Mouse (Mus musculus): ENCODE measurements around the gene Il21r. TPM values are rescaled to one million over a fixed set of nuclear protein-coding genes. Genes with fewer than 3 reads are reported as not detected.

The Il21r gene
- polyA plus RNA-seq, 1 experiment from 2014 or later = 0.61 TPM

GRCm38 (mm10) chr7:125576982-125577381 lies 26.2 kb upstream of the Il21r start:
- Histone ChIP-seq H3K27me3 (no peaks in the 10 kb centered on the region), H3K9me3 (no peaks in the 10 kb centered on the region), H3K36me3 (0 out of 2 replicates have a peak, but pooled peaks cover 6% of the 10 kb centered on the region), H3K4me2 (no peak overlapping the region), H3K9ac (no peak overlapping the region), H3K4me3 (no peak overlapping the region), H3K4me1 (peaks cover 29% of the 10 kb centered on the region), H3K27ac (no peak overlapping the region)
- ATAC-seq (ENCODE audit: insufficient number of reproducible peaks, low FRiP score, low TSS enrichment, low read depth) = no peak
- 62% methylated on average over 7 of the region's 7 CpGs for WGBS

- Histone ChIP-seq H3K36me3 (0 out of 2 replicates have a peak, but pooled peaks cover 6% of the 10 kb centered on the region), H3K27ac (no peak overlapping the region; the same call in 1 of the 2 replicates), H3K4me1 (peaks cover 29% of the 10 kb centered on the region), H3K4me3 (no peak overlapping the region), H3K4me2 (no peak overlapping the region), H3K9ac (no peak overlapping the region), H3K9me3 (no peaks in the 10 kb centered on the region), H3K27me3 (no peaks in the 10 kb centered on the region)
- no peak for ATAC-seq (ENCODE audit: insufficient number of reproducible peaks, low FRiP score, low TSS enrichment, low read depth)
- 83% methylated on average over 11 of the region's 11 CpGs for WGBS
These were observed 25.6 kb upstream of the Il21r start for GRCm38 (mm10) chr7:125577486-125578088.

DNA sequence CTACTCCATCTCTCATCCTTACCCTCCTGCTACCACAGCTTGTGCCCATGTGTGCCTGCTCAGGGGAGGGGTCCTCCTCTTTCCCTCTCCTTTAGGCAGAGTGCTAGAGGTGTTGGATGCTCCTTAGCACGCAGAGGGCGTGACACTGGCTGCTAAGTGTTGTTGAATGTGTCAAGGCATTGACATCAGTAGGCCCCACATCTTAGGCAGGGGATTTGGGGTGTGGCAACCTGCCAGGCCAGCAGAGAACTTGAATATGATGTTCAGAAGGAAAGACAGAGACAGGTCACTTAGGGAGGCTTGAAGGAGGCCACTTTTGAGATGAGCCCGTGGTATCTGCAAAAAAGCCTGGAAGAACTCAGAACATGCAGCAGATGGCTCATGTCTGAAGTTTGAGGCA lies 25.1 kb upstream of the Il21r start:
- WGBS = 69% methylated on average over 3 of the region's 3 CpGs
- Histone ChIP-seq H3K4me1 (peaks cover 29% of the 10 kb centered on the region), H3K4me3 (no peak overlapping the region), H3K27me3 (no peaks in the 10 kb centered on the region), H3K9ac (no peak overlapping the region), H3K27ac (no peak overlapping the region; the same call in 1 of the 2 replicates), H3K36me3 (0 out of 2 replicates have a peak, but pooled peaks cover 6% of the 10 kb centered on the region), H3K9me3 (no peaks in the 10 kb centered on the region), H3K4me2 (no peak overlapping the region)
- no peak for ATAC-seq (ENCODE audit: insufficient number of reproducible peaks, low FRiP score, low TSS enrichment, low read depth)

- no peak overlapping the region for H3K4me3 ChIP-seq
- ATAC-seq (ENCODE audit: insufficient number of reproducible peaks, low FRiP score, low TSS enrichment, low read depth) = no peak
- no peaks in the 10 kb centered on the region for H3K9me3 ChIP-seq
- H3K9ac ChIP-seq = no peak overlapping the region
- WGBS = 73% methylated on average over 9 of the region's 9 CpGs
- no peak overlapping the region for H3K27ac ChIP-seq
- no peak overlapping the region for H3K4me2 ChIP-seq
- H3K36me3 ChIP-seq = 0 out of 2 replicates have a peak, but pooled peaks cover 2% of the 10 kb centered on the region
- H3K27me3 ChIP-seq = no peaks in the 10 kb centered on the region
- peaks cover 29% of the 10 kb centered on the region for H3K4me1 ChIP-seq
These were observed 23.5 kb upstream of the Il21r start for GRCm38 (mm10) chr7:125579545-125580219.

DNA sequence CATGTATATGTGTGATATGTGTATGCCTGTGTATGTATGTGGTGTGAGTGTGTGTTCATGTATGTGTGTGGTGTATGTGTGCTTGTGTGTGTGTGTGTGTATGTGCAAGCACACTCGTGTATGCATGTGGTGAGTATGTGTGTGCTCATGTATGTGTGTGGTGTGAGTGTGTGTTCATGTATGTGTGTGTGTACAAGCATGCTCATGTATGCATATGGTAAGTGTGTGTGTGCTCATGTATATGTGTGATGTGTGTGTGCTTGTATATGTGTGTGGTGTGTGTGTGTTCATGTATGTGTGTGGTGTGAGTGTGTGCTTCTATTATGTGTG lies 23.0 kb upstream of the Il21r start:
- Histone ChIP-seq H3K9ac (no peak overlapping the region), H3K27me3 (no peaks in the 10 kb centered on the region), H3K4me3 (no peak overlapping the region), H3K4me2 (no peak overlapping the region), H3K27ac (no peak overlapping the region), H3K36me3 (0 out of 2 replicates have a peak, but pooled peaks cover 2% of the 10 kb centered on the region), H3K4me1 (peaks cover 29% of the 10 kb centered on the region), H3K9me3 (no peaks in the 10 kb centered on the region)
- 83% methylated on average over 1 of the region's 1 CpGs for WGBS
- no peak for ATAC-seq (ENCODE audit: insufficient number of reproducible peaks, low FRiP score, low TSS enrichment, low read depth)

DNA sequence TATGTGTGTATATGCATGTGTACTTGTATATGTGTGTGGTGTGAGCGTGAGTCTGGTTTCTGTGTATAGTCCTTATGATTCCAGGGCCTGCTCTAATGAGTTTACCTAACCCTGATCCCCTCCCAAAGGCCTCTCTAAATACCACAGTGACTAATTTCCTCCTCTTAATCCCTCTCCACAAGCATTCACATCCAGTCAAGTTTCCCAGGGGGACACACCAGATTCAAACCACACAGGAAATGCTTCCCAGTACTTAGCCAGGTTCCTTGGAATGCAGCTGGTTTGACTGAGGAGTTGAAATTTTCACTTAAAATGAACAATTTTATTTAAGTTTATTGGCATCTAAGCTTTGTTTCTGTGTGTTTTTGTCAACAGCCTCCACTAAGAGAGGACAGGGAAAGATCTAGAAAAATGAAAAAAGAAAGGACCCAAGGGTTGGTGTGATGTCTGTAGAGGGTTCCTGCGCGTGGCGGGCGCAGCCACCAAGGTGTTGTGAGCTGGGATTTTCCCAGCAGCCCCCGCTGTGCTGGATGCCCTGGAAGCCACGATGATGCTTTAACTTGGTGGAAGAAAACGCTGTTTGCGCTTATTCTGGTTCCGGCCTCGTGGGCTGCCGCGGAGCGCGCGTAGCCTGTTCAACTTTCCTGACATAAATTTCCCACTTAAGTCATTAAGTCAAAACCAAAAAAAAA lies 22.5 kb upstream of the Il21r start:
- Histone ChIP-seq H3K4me1 (peaks cover 27% of the 10 kb centered on the region), H3K9me3 (no peaks in the 10 kb centered on the region), H3K9ac (peak overlapping the region; percentile 21; the same call in 1 of the 2 replicates), H3K4me2 (peak overlapping the region; percentile 84), H3K4me3 (peak overlapping the region; percentile 36), H3K36me3 (0 out of 2 replicates have a peak, but pooled peaks cover 2% of the 10 kb centered on the region), H3K27ac (no peak overlapping the region), H3K27me3 (no peaks in the 10 kb centered on the region)
- WGBS = 8% methylated on average over 16 of the region's 16 CpGs
- ATAC-seq (ENCODE audit: insufficient number of reproducible peaks, low FRiP score, low TSS enrichment, low read depth) = no peak

DNA sequence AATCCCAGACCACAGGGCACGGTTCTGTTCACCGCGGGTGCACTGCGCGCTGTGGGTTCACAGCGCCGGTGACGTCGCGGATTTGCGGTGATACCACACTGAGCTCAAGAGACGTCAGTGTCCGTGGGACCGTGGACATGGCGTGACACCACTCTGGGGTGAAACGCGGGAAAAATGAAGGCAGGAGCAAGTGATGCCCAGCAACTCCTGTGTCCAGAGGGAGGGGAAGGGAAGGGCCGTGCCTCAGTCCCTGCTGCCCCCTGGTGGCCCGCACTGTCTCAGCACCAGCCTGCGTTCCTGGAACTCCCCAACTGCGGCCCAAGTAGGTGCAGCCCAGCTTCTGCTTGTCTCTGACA lies 21.9 kb upstream of the Il21r start:
- peak; percentile 45; the same call in 1 of the 2 replicates for ATAC-seq (ENCODE audit: insufficient number of reproducible peaks, low FRiP score, low TSS enrichment, low read depth)
- Histone ChIP-seq H3K36me3 (0 out of 2 replicates have a peak, but pooled peaks cover 2% of the 10 kb centered on the region), H3K9ac (peak overlapping the region; percentile 21; the same call in 1 of the 2 replicates), H3K4me3 (peak overlapping the region; percentile 36), H3K27ac (no peak overlapping the region), H3K4me2 (peak overlapping the region; percentile 84), H3K4me1 (peaks cover 21% of the 10 kb centered on the region), H3K27me3 (no peaks in the 10 kb centered on the region), H3K9me3 (no peaks in the 10 kb centered on the region)
- 2% methylated on average over 21 of the region's 21 CpGs for WGBS

DNA sequence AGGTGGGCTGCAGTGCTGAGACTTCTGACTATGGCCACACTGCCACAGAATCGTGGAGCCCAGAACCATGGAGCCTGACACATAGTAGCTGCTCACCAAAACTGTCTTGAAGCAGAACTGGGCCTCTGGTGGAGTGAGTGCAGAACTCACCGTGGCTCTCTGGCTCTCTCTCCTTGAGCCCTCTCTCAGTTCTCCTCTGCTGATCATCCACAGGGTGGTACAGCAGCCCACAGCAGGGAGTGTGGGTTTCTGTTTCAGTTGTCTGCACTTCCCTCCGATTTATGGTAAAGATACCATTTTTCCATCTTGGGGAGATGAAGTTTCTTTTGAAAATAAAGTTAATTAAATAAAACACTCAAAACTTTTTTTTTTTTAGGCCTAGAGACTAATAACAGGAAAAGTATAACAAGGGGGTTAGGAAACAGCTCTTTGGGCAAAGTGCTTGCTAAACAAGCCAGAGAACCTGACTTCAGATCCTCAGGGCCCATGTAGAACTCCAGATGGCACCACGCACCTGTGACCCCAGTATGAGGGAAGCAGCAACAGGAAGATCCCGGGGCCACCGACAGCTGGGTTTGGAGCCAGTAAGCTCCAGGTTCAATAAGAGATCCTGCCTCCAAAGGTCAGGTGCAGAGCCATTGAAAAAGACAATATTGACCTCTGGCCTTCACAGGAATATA lies 19.8 kb upstream of the Il21r start:
- H3K4me2 ChIP-seq = no peak overlapping the region
- H3K4me3 ChIP-seq = no peak overlapping the region
- no peaks in the 10 kb centered on the region for H3K36me3 ChIP-seq
- no peak overlapping the region for H3K9ac ChIP-seq
- no peak overlapping the region for H3K27ac ChIP-seq
- WGBS = 74% methylated on average over 6 of the region's 6 CpGs
- no peaks in the 10 kb centered on the region for H3K27me3 ChIP-seq
- H3K4me1 ChIP-seq = peaks cover 11% of the 10 kb centered on the region
- H3K9me3 ChIP-seq = no peaks in the 10 kb centered on the region
- no peak for ATAC-seq (ENCODE audit: insufficient number of reproducible peaks, low FRiP score, low TSS enrichment, low read depth)

- no peaks in the 10 kb centered on the region for H3K9me3 ChIP-seq
- WGBS = 84% methylated on average over 5 of the region's 5 CpGs
- no peak for ATAC-seq (ENCODE audit: insufficient number of reproducible peaks, low FRiP score, low TSS enrichment, low read depth)
- H3K4me1 ChIP-seq = peaks cover 11% of the 10 kb centered on the region
- H3K27me3 ChIP-seq = no peaks in the 10 kb centered on the region
- H3K27ac ChIP-seq = no peak overlapping the region
- no peak overlapping the region for H3K9ac ChIP-seq
- no peaks in the 10 kb centered on the region for H3K36me3 ChIP-seq
- no peak overlapping the region for H3K4me3 ChIP-seq
- no peak overlapping the region for H3K4me2 ChIP-seq
These were observed 19.2 kb upstream of the Il21r start for GRCm38 (mm10) chr7:125584005-125584369.

DNA sequence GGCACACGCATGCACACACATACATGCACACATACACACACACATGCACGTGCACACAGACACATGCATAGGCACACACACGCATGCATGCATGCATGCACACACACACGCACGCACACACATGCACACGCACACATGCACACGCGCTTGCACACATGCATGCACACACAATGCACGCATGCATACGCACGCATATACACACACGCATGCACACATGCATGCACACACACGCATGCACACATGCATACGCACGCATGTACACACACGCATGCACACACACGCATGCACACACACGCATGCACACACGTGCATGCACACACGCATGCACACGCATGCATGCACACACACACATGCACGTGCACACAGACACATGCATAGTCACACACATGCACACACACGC lies 16.9 kb upstream of the Il21r start:
- Histone ChIP-seq H3K4me3 (no peak overlapping the region), H3K9me3 (no peaks in the 10 kb centered on the region), H3K27ac (no peak overlapping the region), H3K4me1 (0 out of 2 replicates have a peak, but pooled peaks cover 3% of the 10 kb centered on the region), H3K36me3 (no peaks in the 10 kb centered on the region), H3K9ac (no peak overlapping the region), H3K4me2 (no peak overlapping the region), H3K27me3 (no peaks in the 10 kb centered on the region)
- 96% methylated on average over 23 of the region's 23 CpGs for WGBS
- ATAC-seq (ENCODE audit: insufficient number of reproducible peaks, low FRiP score, low TSS enrichment, low read depth) = no peak

- H3K4me3 ChIP-seq = no peak overlapping the region
- H3K9ac ChIP-seq = no peak overlapping the region
- 74% methylated on average over 4 of the region's 4 CpGs for WGBS
- H3K4me1 ChIP-seq = no peaks in the 10 kb centered on the region
- no peak for ATAC-seq (ENCODE audit: insufficient number of reproducible peaks, low FRiP score, low TSS enrichment, low read depth)
- H3K27ac ChIP-seq = no peak overlapping the region
- H3K9me3 ChIP-seq = no peaks in the 10 kb centered on the region
- H3K4me2 ChIP-seq = no peak overlapping the region
- H3K36me3 ChIP-seq = no peaks in the 10 kb centered on the region
- no peaks in the 10 kb centered on the region for H3K27me3 ChIP-seq
These were observed 14.5 kb upstream of the Il21r start for GRCm38 (mm10) chr7:125588721-125589120.

DNA sequence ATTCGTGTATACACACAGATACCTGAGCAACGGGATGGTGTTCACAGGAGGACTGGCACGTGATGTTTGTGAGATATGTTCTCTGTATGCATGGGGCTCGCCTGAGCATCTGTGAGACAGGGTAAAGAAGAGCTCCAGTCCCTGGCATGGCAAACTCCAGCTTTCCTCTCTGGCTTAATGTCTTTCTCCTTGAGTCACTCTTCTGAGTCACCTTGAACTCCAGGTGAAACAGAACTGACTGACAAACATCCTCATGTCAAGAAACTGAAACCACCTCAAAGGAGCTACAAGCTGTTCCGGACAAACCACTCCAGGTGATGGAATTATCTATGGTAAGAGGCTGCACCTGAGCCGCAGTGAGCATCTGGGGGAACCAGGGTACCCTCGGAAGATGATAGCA lies 13.3 kb upstream of the Il21r start:
- WGBS = 83% methylated on average over 7 of the region's 7 CpGs
- Histone ChIP-seq H3K9ac (no peak overlapping the region), H3K4me3 (no peak overlapping the region), H3K36me3 (no peaks in the 10 kb centered on the region), H3K4me2 (no peak overlapping the region), H3K9me3 (no peaks in the 10 kb centered on the region), H3K4me1 (no peaks in the 10 kb centered on the region), H3K27ac (no peak overlapping the region), H3K27me3 (no peaks in the 10 kb centered on the region)
- ATAC-seq (ENCODE audit: insufficient number of reproducible peaks, low FRiP score, low TSS enrichment, low read depth) = no peak

All from limb, embryonic 15.5 days (tissue).